Mouse (Mus musculus): ENCODE results near the gene Riox1. TPM values are rescaled to one million over a fixed set of nuclear protein-coding genes. Genes with fewer than 3 reads are reported as not detected.
"Not testable (repeated sequence)": the region's sequence is repeated elsewhere in the genome, so short reads cannot be mapped to it uniquely, and the experiment has no call there.

The Riox1 gene
- polyA plus RNA-seq, 1 experiment: 0.49 TPM

- Histone ChIP-seq H3K9me3 (ENCODE audit: control insufficient read depth, low read length) (peaks cover 8% of the 10 kb centered on the region; the same call in 1 of the 2 replicates), H3K36me3 (ENCODE audit: control insufficient read depth) (no peaks in the 10 kb centered on the region), H3K4me1 (ENCODE audit: control insufficient read depth) (no peaks in the 10 kb centered on the region), H3K4me3 (replicated peaks) (no peak overlapping the region), H3K27me3 (ENCODE audit: control insufficient read depth) (no peaks in the 10 kb centered on the region)
- TF ChIP-seq TAL1 (IDR thresholded peaks at IDR 0.05; ENCODE audit: low read length): no peak
- no peak for TF ChIP-seq GATA1 (IDR thresholded peaks at IDR 0.05; ENCODE audit: low read length)
Measured at GRCm38 (mm10) chr12:83998341-83999107, 48.1 kb downstream of the Riox1 start.

- H3K4me3 ChIP-seq (replicated peaks); H3K36me3 ChIP-seq (ENCODE audit: control insufficient read depth); H3K27me3 ChIP-seq (ENCODE audit: control insufficient read depth); H3K4me1 ChIP-seq (ENCODE audit: control insufficient read depth); H3K9me3 ChIP-seq (ENCODE audit: control insufficient read depth, low read length): not testable (repeated sequence)
Measured at GRCm38 (mm10) chr12:83999237-83999636, 48.8 kb downstream of the Riox1 start.

GRCm38 (mm10) chr12:84000418-84000817 lies 50.0 kb downstream of the Riox1 start:
- peaks cover 8% of the 10 kb centered on the region; the same call in 1 of the 2 replicates for H3K9me3 ChIP-seq (ENCODE audit: control insufficient read depth, low read length)
- no peak overlapping the region for H3K4me3 ChIP-seq (replicated peaks)
- H3K4me1 ChIP-seq (ENCODE audit: control insufficient read depth): no peaks in the 10 kb centered on the region
- TF ChIP-seq GATA1 (IDR thresholded peaks at IDR 0.05; ENCODE audit: low read length): no peak
- no peak for TF ChIP-seq TAL1 (IDR thresholded peaks at IDR 0.05; ENCODE audit: low read length)
- H3K27me3 ChIP-seq (ENCODE audit: control insufficient read depth): no peaks in the 10 kb centered on the region
- H3K36me3 ChIP-seq (ENCODE audit: control insufficient read depth): no peaks in the 10 kb centered on the region

Other genes starting within 250 kb of the Riox1 start
- not detected in 2 replicates for gene Papln, start 187.0 kb upstream of the Riox1 start, polyA plus RNA-seq (2012)
- 0.85 and 0.86 TPM in 2 replicates for gene Numb, start 28.7 kb upstream of the Riox1 start, polyA plus RNA-seq (2012)
- gene Heatr4, start 34.2 kb downstream of the Riox1 start, polyA plus RNA-seq (2012): not detected in 2 replicates
- 0.05 TPM in 1 of 2 replicates, not detected in the other for gene Acot2, start 37.3 kb downstream of the Riox1 start, polyA plus RNA-seq (2012)
- 0.01 and 0.05 TPM in 2 replicates for gene Acot1, start 58.9 kb downstream of the Riox1 start, polyA plus RNA-seq (2012)
- gene Acot4, start 87.8 kb downstream of the Riox1 start, polyA plus RNA-seq (2012): 0.01 and 0.06 TPM in 2 replicates
- not detected in 2 replicates for gene Gm49366, start 88.3 kb downstream of the Riox1 start, polyA plus RNA-seq (2012)
- gene Acot3, start 101.5 kb downstream of the Riox1 start, polyA plus RNA-seq (2012): 0.02 and 0.05 TPM in 2 replicates
- not detected in 2 replicates for gene Acot5, start 118.7 kb downstream of the Riox1 start, polyA plus RNA-seq (2012)
- gene Acot6, start 150.0 kb downstream of the Riox1 start, polyA plus RNA-seq (2012): not detected in 2 replicates
- not detected in 2 replicates for gene Dnal1, start 163.8 kb downstream of the Riox1 start, polyA plus RNA-seq (2012)
- gene Pnma1, start 197.9 kb downstream of the Riox1 start, polyA plus RNA-seq (2012): 0.02 and 0.03 TPM in 2 replicates

Measured in erythroblast, embryonic 14.5 days (primary cell).